Mouse (Mus musculus): ENCODE results near the gene Numbl. TPM values are rescaled to one million over a fixed set of nuclear protein-coding genes. Genes with fewer than 3 reads are reported as not detected.

Numbl gene
- polyA plus RNA-seq, 1 experiment from 2014 or later: 60.7 TPM

DNA sequence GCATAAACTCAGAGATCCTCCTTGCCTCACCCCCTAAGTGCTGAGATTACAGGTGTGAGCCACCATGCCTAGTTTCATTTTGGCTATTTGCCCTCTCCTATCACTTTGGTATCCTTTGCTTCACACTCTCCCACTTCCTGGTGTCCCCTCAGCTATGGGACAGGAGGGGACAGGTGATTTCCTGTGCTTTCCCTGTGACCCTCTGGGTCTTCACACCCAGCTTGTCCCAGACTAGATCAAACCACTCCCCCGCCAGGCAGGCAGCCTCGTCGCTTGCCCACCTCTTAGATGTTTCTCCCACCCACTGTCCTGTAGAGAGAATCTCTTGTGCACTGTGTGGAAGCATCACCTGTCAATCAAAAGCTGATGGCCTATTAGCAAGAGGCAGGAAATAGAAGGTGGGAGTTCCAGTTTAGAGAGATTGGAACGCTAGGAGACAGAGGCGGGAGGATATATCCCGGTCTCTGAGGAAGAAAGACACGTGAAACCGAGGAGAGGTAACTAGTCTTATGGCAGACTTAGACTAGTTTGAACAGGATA is 52.8 kb downstream of the Numbl start:
- ATAC-seq (ENCODE audit: low FRiP score): no peak
- Histone ChIP-seq H3K9me3 (replicated peaks) (no peaks in the 10 kb centered on the region; the same call in 1 of the 2 replicates), H3K4me2 (no peak overlapping the region), H3K36me3 (no peaks in the 10 kb centered on the region), H3K27me3 (replicated peaks) (peaks cover 12% of the 10 kb centered on the region), H3K9ac (replicated peaks) (0 out of 2 replicates have a peak overlapping the region, but pooled peaks have one; percentile 36), H3K4me3 (replicated peaks) (no peak overlapping the region), H3K27ac (replicated peaks) (no peak overlapping the region), H3K4me1 (peaks cover 11% of the 10 kb centered on the region)
- WGBS: 47% methylated on average over 8 of the region's 8 CpGs

DNA sequence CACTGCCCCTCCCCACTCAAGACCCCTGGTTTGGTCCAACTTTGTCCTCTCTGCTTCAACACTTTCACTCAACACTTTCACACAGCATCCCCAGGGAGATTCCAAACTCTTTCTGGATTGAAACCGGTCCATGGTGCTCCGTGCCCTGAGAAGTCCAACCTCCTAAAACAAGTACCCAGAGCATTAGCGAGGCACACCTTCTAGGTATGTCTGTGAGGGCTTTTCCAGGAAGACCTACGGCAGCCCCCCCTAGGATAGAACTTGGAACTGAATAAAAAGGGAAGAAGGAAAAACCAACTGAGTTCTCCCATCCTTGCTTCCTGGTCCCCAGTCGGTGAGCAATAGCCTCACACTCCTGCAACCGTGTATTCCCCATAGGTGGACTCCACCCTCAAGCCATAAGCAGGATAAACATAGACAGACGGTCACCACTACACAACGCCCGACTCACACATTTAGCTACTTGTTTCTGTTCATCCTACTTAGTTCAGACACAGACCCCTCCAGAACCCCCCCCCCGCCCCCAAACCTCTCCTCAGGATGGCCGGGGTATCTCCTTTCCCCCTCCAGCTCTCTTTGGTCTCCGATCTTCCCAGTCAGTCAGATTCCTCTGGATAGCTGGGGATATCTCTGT is 53.5 kb downstream of the Numbl start:
- 91% methylated on average over 12 of the region's 12 CpGs for WGBS
- no peak for ATAC-seq (ENCODE audit: low FRiP score)
- no peaks in the 10 kb centered on the region for H3K36me3 ChIP-seq

DNA sequence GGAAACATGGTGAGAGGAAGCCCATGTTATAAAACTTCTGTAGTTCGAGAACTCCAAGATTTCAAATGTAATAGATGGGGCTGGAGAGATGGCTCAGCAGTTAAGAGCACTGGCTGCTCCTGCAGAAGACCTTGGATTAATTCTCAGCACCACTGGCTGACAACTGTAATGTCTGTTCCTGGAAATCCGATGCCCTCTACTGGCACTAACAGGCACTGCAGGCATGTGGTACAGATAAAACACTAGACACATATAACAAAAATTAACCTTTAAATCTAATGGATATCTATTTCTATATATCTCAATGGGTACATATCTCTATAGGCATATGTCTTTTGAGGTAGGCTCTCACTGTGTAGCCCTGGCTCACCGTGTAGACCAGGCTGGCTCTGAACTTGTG is 56.2 kb downstream of the Numbl start:
- no peak overlapping the region for H3K9ac ChIP-seq (replicated peaks)
- H3K4me1 ChIP-seq: peaks cover 7% of the 10 kb centered on the region
- no peaks in the 10 kb centered on the region; the same call in 1 of the 2 replicates for H3K9me3 ChIP-seq (replicated peaks)
- no peak overlapping the region for H3K4me3 ChIP-seq (replicated peaks)
- no peak overlapping the region for H3K4me2 ChIP-seq
- no peak for ATAC-seq (ENCODE audit: low FRiP score)
- H3K36me3 ChIP-seq: no peaks in the 10 kb centered on the region
- no peak overlapping the region for H3K27ac ChIP-seq (replicated peaks)
- peaks cover 9% of the 10 kb centered on the region for H3K27me3 ChIP-seq (replicated peaks)
- WGBS: 96% methylated on average over 3 of the region's 3 CpGs

More for the DNA sequence above, 53.5 kb downstream of the Numbl start:
- peaks cover 12% of the 10 kb centered on the region for H3K27me3 ChIP-seq (replicated peaks)
- H3K4me3 ChIP-seq (replicated peaks): no peak overlapping the region
- H3K9ac ChIP-seq (replicated peaks): no peak overlapping the region
- no peak overlapping the region for H3K4me2 ChIP-seq
- no peaks in the 10 kb centered on the region; the same call in 1 of the 2 replicates for H3K9me3 ChIP-seq (replicated peaks)
- no peak overlapping the region for H3K27ac ChIP-seq (replicated peaks)
- H3K4me1 ChIP-seq: peaks cover 11% of the 10 kb centered on the region

- Histone ChIP-seq H3K9me3 (replicated peaks) (no peaks in the 10 kb centered on the region; the same call in 1 of the 2 replicates), H3K27ac (replicated peaks) (no peak overlapping the region), H3K27me3 (replicated peaks) (peaks cover 2% of the 10 kb centered on the region; the same call in 1 of the 2 replicates), H3K36me3 (no peaks in the 10 kb centered on the region), H3K9ac (replicated peaks) (no peak overlapping the region), H3K4me1 (no peaks in the 10 kb centered on the region), H3K4me3 (replicated peaks) (no peak overlapping the region), H3K4me2 (no peak overlapping the region)
- ATAC-seq (ENCODE audit: low FRiP score): no peak
- 33% methylated on average over 7 of the region's 7 CpGs for WGBS
Observed at GRCm38 (mm10) chr7:27315958-27316357, 57.7 kb downstream of the Numbl start.

DNA sequence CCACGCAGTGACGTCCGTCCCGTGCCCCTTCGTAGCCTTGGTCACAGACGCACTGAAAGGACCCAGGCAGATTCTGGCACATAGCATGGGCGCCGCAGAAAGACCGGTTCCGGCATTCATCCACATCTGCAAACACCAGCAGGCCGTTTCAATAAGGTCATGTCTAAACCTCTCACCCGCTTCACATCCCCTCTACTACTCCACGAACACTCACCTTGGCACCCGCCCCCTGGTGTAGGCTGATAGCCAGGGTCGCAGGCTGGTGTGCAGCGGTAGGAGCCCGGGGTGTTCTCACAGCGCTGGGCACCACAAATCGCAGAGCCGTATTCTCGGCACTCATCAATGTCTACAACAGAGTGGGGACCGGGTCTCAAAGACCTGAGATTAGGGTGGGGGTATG is 61.2 kb downstream of the Numbl start:
- Histone ChIP-seq H3K27ac (replicated peaks) (no peak overlapping the region), H3K4me1 (no peaks in the 10 kb centered on the region), H3K4me2 (no peak overlapping the region), H3K27me3 (replicated peaks) (peaks cover 15% of the 10 kb centered on the region), H3K36me3 (no peaks in the 10 kb centered on the region), H3K9me3 (replicated peaks) (no peaks in the 10 kb centered on the region), H3K9ac (replicated peaks) (no peak overlapping the region), H3K4me3 (replicated peaks) (no peak overlapping the region)
- 92% methylated on average over 22 of the region's 22 CpGs for WGBS
- ATAC-seq (ENCODE audit: low FRiP score): no peak

GRCm38 (mm10) chr7:27322291-27322690 is 64.1 kb downstream of the Numbl start:
- H3K36me3 ChIP-seq: no peaks in the 10 kb centered on the region
- peaks cover 14% of the 10 kb centered on the region for H3K4me1 ChIP-seq
- peaks cover 41% of the 10 kb centered on the region for H3K27me3 ChIP-seq (replicated peaks)
- H3K4me3 ChIP-seq (replicated peaks): no peak overlapping the region
- H3K9ac ChIP-seq (replicated peaks): no peak overlapping the region
- no peak overlapping the region for H3K4me2 ChIP-seq
- WGBS: 21% methylated on average over 13 of the region's 13 CpGs
- H3K9me3 ChIP-seq (replicated peaks): no peaks in the 10 kb centered on the region
- no peak overlapping the region for H3K27ac ChIP-seq (replicated peaks)
- ATAC-seq (ENCODE audit: low FRiP score): no peak

- Histone ChIP-seq H3K9ac (replicated peaks) (no peak overlapping the region), H3K27me3 (replicated peaks) (peaks cover 49% of the 10 kb centered on the region), H3K4me1 (peaks cover 14% of the 10 kb centered on the region), H3K9me3 (replicated peaks) (no peaks in the 10 kb centered on the region), H3K27ac (replicated peaks) (no peak overlapping the region), H3K4me2 (no peak overlapping the region), H3K36me3 (no peaks in the 10 kb centered on the region), H3K4me3 (replicated peaks) (no peak overlapping the region)
- no peak for ATAC-seq (ENCODE audit: low FRiP score)
- WGBS: 93% methylated on average over 5 of the region's 5 CpGs
Observed at GRCm38 (mm10) chr7:27323001-27323400, 64.8 kb downstream of the Numbl start.

DNA sequence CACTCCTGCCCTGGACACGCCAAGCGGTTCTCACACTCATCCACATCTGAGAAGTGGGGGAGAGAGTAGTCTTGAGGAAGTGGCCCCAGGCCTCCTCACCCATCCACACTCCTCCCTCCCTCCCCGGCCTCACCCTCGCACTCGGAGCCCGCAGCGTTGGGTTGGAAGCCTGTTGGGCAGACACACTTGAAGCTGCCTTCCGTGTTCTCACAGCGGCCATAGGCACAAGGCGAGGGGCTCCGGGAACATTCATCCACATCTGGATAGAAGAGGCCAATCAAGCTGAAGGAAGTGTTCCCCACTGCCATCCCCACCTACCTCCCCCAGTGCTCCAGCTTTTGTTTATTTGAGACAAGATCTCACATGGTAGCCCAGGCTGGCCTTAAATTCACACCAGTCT is 65.9 kb downstream of the Numbl start:
- Histone ChIP-seq H3K9me3 (replicated peaks) (no peaks in the 10 kb centered on the region), H3K4me2 (no peak overlapping the region), H3K4me1 (peaks cover 16% of the 10 kb centered on the region), H3K36me3 (no peaks in the 10 kb centered on the region), H3K4me3 (replicated peaks) (no peak overlapping the region), H3K27me3 (replicated peaks) (peaks cover 60% of the 10 kb centered on the region), H3K27ac (replicated peaks) (no peak overlapping the region), H3K9ac (replicated peaks) (no peak overlapping the region)
- no peak for ATAC-seq (ENCODE audit: low FRiP score)
- 97% methylated on average over 11 of the region's 11 CpGs for WGBS

DNA sequence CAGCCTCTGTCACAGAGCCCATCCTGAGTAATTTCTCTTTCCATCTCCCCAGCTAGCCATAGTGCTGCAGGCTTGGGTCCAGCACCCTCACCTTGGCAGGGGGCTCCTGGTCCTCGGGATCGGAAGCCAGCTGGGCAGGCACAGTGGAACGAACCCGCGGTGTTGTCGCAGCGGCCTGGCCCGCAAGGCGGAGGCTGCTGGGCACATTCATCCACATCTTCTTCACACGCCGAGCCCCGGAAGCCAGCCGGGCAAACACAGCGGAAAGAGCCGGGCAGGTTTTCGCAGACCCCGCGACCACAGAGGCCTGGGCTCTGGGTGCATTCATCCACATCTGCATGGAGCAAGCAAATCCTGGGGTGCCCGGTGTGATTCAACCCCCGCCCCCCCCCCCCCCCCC is 66.7 kb downstream of the Numbl start:
- no peak overlapping the region for H3K27ac ChIP-seq (replicated peaks)
- no peaks in the 10 kb centered on the region for H3K36me3 ChIP-seq
- H3K9me3 ChIP-seq (replicated peaks): no peaks in the 10 kb centered on the region
- peaks cover 66% of the 10 kb centered on the region for H3K27me3 ChIP-seq (replicated peaks)
- H3K4me3 ChIP-seq (replicated peaks): no peak overlapping the region
- 41% methylated on average over 20 of the region's 20 CpGs for WGBS
- ATAC-seq (ENCODE audit: low FRiP score): no peak
- peaks cover 24% of the 10 kb centered on the region for H3K4me1 ChIP-seq
- H3K4me2 ChIP-seq: no peak overlapping the region
- H3K9ac ChIP-seq (replicated peaks): no peak overlapping the region

- Histone ChIP-seq H3K9me3 (replicated peaks) (no peaks in the 10 kb centered on the region), H3K4me3 (replicated peaks) (peak overlapping the region; percentile 31), H3K4me2 (peak overlapping the region; percentile 47), H3K36me3 (no peaks in the 10 kb centered on the region), H3K27me3 (replicated peaks) (peaks cover 73% of the 10 kb centered on the region), H3K27ac (replicated peaks) (no peak overlapping the region), H3K9ac (replicated peaks) (0 out of 2 replicates have a peak overlapping the region, but pooled peaks have one; percentile 2), H3K4me1 (peaks cover 31% of the 10 kb centered on the region)
- 3% methylated on average over 24 of the region's 24 CpGs for WGBS
- no peak for ATAC-seq (ENCODE audit: low FRiP score)
Observed at GRCm38 (mm10) chr7:27325697-27326096, 67.5 kb downstream of the Numbl start.

GRCm38 (mm10) chr7:27326101-27326880 is 68.1 kb downstream of the Numbl start:
- Histone ChIP-seq H3K9ac (replicated peaks) (no peak overlapping the region), H3K9me3 (replicated peaks) (no peaks in the 10 kb centered on the region), H3K27me3 (replicated peaks) (peaks cover 79% of the 10 kb centered on the region), H3K36me3 (no peaks in the 10 kb centered on the region), H3K4me3 (replicated peaks) (0 out of 2 replicates have a peak overlapping the region, but pooled peaks have one; percentile 31), H3K27ac (replicated peaks) (no peak overlapping the region), H3K4me1 (peaks cover 37% of the 10 kb centered on the region), H3K4me2 (peak overlapping the region; percentile 47)
- WGBS: 34% methylated on average over 34 of the region's 34 CpGs
- no peak for ATAC-seq (ENCODE audit: low FRiP score)

GRCm38 (mm10) chr7:27327500-27327899 is 69.3 kb downstream of the Numbl start:
- no peak for ATAC-seq (ENCODE audit: low FRiP score)
- no peak overlapping the region for H3K9ac ChIP-seq (replicated peaks)
- WGBS: 96% methylated on average over 8 of the region's 8 CpGs
- no peaks in the 10 kb centered on the region for H3K9me3 ChIP-seq (replicated peaks)
- peaks cover 46% of the 10 kb centered on the region for H3K4me1 ChIP-seq
- no peak overlapping the region for H3K27ac ChIP-seq (replicated peaks)
- no peak overlapping the region for H3K4me2 ChIP-seq
- no peak overlapping the region for H3K4me3 ChIP-seq (replicated peaks)
- H3K36me3 ChIP-seq: no peaks in the 10 kb centered on the region
- H3K27me3 ChIP-seq (replicated peaks): peaks cover 85% of the 10 kb centered on the region
